Mouse (Mus musculus): ENCODE results near the gene Kiz. TPM values are rescaled to one million over a fixed set of nuclear protein-coding genes. Genes with fewer than 3 reads are reported as not detected.

Gene Kiz
- polyA plus RNA-seq, 1 experiment from 2014 or later: 26.9 TPM

DNA sequence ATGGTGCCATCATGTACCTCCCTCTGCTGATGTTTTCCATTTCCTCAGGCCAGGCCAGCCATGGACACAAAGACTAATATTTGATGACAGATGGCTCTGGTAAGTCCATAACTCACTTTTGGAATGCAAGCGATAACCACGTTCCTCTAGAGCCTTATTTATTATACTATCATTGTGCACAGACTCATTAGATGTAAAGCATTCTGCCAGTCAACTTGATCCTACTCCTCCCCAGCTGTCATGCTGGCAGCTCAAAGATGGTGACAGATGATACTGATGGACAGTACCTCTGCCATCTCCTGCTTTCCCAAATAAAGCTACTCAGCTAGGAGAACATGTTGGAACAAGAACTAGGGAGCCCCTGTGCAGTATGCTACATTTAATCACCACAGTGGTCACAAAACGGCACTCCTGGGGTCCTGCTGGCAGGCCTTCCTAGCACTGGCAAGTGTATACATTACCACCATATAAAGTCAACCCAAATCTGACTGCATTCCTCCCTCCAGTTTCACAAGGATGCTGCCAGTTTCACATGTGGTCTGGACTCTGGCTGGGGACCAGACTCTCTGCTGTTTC lies 119.9 kb downstream of the Kiz start:
- Histone ChIP-seq H3K27me3 (replicated peaks; ENCODE audit: control insufficient read depth, insufficient read depth, low read length) (no peaks in the 10 kb centered on the region), H3K9ac (ENCODE audit: low read length) (no peak overlapping the region), H3K36me3 (ENCODE audit: control insufficient read depth, insufficient read depth, low read length) (no peaks in the 10 kb centered on the region), H3K9me3 (ENCODE audit: control insufficient read depth, low read length) (no peaks in the 10 kb centered on the region), H3K27ac (ENCODE audit: low read depth) (no peak overlapping the region), H3K4me2 (ENCODE audit: low read length) (no peak overlapping the region), H3K4me1 (replicated peaks; ENCODE audit: control insufficient read depth, insufficient read depth, low read length) (no peaks in the 10 kb centered on the region), H3K4me3 (ENCODE audit: low read depth, low read length) (no peak overlapping the region)
- WGBS: 45% methylated on average over 3 of the region's 3 CpGs
- no peak for DNase-seq (ENCODE audit: low spot score)
- ATAC-seq (replicated peaks; ENCODE audit: low FRiP score, low TSS enrichment, low read depth): no peak

DNA sequence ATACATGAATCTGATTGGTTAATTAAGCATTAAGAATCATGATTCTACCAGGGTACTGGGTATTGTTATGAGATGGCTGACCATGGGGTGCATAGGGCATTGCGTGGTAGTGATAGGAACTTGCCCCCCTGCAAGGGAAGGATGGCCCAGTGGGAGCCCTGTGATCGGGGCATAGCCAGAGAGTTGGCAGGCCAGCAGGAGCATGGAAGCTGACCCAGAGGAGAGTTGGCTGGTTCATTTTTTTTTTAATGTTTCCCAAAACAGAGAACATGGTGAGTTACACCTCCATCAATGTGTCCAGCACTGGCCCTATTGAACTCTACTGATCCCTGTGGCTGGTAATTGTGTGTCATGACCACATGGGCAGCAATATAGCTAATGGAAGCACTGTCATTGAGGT lies 127.1 kb downstream of the Kiz start:
- Histone ChIP-seq H3K27me3 (replicated peaks; ENCODE audit: control insufficient read depth, insufficient read depth, low read length) (no peaks in the 10 kb centered on the region), H3K9me3 (ENCODE audit: control insufficient read depth, low read length) (no peaks in the 10 kb centered on the region), H3K9ac (ENCODE audit: low read length) (no peak overlapping the region), H3K36me3 (ENCODE audit: control insufficient read depth, insufficient read depth, low read length) (no peaks in the 10 kb centered on the region), H3K4me3 (ENCODE audit: low read depth, low read length) (no peak overlapping the region), H3K4me1 (replicated peaks; ENCODE audit: control insufficient read depth, insufficient read depth, low read length) (no peaks in the 10 kb centered on the region), H3K27ac (ENCODE audit: low read depth) (no peak overlapping the region), H3K4me2 (ENCODE audit: low read length) (no peak overlapping the region)
- DNase-seq (ENCODE audit: low spot score): no peak
- WGBS: 85% methylated on average over 2 of the region's 2 CpGs
- no peak for ATAC-seq (replicated peaks; ENCODE audit: low FRiP score, low TSS enrichment, low read depth)

DNA sequence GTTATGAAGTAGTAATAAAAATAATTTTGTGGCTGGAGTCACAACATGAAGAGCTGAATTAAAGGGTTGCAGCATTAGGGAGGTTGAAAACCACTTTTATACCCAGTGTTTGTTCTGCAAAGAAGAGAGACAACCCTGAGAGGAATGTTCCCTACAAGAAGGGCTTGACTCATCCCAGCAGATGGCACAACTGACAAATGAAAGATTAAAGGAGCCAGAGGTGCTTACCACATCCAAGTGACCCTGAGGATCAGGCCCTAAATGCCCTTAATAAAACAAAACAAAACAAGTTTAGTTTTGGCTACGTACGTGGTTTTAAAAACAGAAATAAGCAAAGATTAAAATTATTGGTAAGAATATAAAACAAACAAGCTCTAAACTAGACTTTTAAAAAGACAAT lies 129.2 kb downstream of the Kiz start:
- Histone ChIP-seq H3K4me3 (ENCODE audit: low read depth, low read length) (no peak overlapping the region), H3K4me1 (replicated peaks; ENCODE audit: control insufficient read depth, insufficient read depth, low read length) (no peaks in the 10 kb centered on the region), H3K27ac (ENCODE audit: low read depth) (no peak overlapping the region), H3K36me3 (ENCODE audit: control insufficient read depth, insufficient read depth, low read length) (no peaks in the 10 kb centered on the region), H3K9ac (ENCODE audit: low read length) (no peak overlapping the region), H3K9me3 (ENCODE audit: control insufficient read depth, low read length) (no peaks in the 10 kb centered on the region), H3K4me2 (ENCODE audit: low read length) (no peak overlapping the region), H3K27me3 (replicated peaks; ENCODE audit: control insufficient read depth, insufficient read depth, low read length) (no peaks in the 10 kb centered on the region)
- ATAC-seq (replicated peaks; ENCODE audit: low FRiP score, low TSS enrichment, low read depth) (no peak), DNase-seq (ENCODE audit: low spot score) (no peak)
- 82% methylated on average over 2 of the region's 2 CpGs for WGBS

DNA sequence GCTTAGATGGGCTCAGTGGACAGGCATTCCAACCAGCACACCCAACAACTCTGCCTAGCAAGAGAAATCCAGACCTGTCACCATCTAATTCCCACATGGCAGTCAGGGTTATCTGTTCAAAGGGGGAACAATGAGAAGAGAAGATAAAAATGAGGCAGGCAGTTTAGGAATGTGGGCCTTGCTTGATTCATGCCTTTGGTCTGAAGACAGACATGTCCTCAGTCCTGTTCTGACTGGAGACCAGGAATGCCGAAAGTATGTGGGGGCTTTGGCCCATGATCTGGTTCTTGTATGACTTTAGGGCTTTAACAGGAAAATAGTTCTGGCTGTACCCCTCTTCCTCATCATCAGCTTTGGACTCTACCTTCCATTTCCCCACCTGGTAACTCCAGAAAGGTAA lies 130.1 kb downstream of the Kiz start:
- no peak for ATAC-seq (replicated peaks; ENCODE audit: low FRiP score, low TSS enrichment, low read depth)
- Histone ChIP-seq H3K9ac (ENCODE audit: low read length) (no peak overlapping the region), H3K4me3 (ENCODE audit: low read depth, low read length) (no peak overlapping the region), H3K27me3 (replicated peaks; ENCODE audit: control insufficient read depth, insufficient read depth, low read length) (no peaks in the 10 kb centered on the region), H3K4me2 (ENCODE audit: low read length) (no peak overlapping the region), H3K27ac (ENCODE audit: low read depth) (no peak overlapping the region), H3K9me3 (ENCODE audit: control insufficient read depth, low read length) (no peaks in the 10 kb centered on the region), H3K4me1 (replicated peaks; ENCODE audit: control insufficient read depth, insufficient read depth, low read length) (no peaks in the 10 kb centered on the region), H3K36me3 (ENCODE audit: control insufficient read depth, insufficient read depth, low read length) (no peaks in the 10 kb centered on the region)
- no peak for DNase-seq (ENCODE audit: low spot score)
- 77% methylated on average over 1 of the region's 1 CpGs for WGBS

DNA sequence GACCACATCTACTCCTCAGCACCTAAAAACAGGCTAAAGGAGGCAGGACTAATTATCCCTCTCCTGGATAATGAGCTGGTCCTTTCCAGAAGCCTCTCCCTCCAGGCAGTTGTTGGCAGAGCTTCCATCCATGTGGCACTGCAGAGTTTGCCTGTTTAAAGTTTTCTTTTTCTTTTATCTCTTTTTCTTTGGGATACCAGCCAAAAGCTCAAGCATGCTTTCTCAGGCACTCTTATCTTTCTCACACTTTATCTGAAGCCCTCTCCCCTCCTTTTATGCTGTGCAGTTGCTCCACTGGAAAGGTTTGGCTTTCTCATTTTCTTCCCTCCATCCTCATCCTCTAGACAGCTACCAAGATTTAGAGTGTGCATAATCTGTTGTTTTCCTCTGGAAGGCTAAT lies 130.8 kb downstream of the Kiz start:
- ATAC-seq (replicated peaks; ENCODE audit: low FRiP score, low TSS enrichment, low read depth): no peak
- no peak overlapping the region for H3K9ac ChIP-seq (ENCODE audit: low read length)
- no peaks in the 10 kb centered on the region for H3K27me3 ChIP-seq (replicated peaks; ENCODE audit: control insufficient read depth, insufficient read depth, low read length)
- no peak overlapping the region for H3K4me3 ChIP-seq (ENCODE audit: low read depth, low read length)
- H3K27ac ChIP-seq (ENCODE audit: low read depth): no peak overlapping the region
- no peaks in the 10 kb centered on the region for H3K9me3 ChIP-seq (ENCODE audit: control insufficient read depth, low read length)
- no peaks in the 10 kb centered on the region for H3K36me3 ChIP-seq (ENCODE audit: control insufficient read depth, insufficient read depth, low read length)
- H3K4me1 ChIP-seq (replicated peaks; ENCODE audit: control insufficient read depth, insufficient read depth, low read length): no peaks in the 10 kb centered on the region
- DNase-seq (ENCODE audit: low spot score): no peak
- no peak overlapping the region for H3K4me2 ChIP-seq (ENCODE audit: low read length)

DNA sequence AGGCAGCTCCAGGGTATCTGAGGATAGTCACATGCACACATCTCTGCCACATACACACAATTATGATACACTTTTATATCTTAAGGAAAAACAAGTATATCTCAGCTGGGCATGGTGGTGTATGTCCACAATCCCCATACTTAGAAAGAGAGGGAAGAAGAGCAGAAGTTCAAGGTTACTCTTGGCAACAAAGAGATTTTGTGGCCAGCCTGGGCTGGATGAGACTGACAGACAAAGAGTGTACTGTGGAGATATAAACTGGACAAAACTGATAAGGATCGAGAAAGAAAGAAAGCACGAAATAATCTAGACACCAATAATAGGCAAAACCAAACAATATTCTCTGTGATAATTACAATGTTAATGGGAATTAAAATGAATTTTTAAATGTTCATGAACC lies 151.6 kb downstream of the Kiz start:
- no peaks in the 10 kb centered on the region for H3K36me3 ChIP-seq (ENCODE audit: control insufficient read depth, insufficient read depth, low read length)
- no peak overlapping the region for H3K4me3 ChIP-seq (ENCODE audit: low read depth, low read length)
- WGBS: 79% methylated on average over 2 of the region's 2 CpGs

DNA sequence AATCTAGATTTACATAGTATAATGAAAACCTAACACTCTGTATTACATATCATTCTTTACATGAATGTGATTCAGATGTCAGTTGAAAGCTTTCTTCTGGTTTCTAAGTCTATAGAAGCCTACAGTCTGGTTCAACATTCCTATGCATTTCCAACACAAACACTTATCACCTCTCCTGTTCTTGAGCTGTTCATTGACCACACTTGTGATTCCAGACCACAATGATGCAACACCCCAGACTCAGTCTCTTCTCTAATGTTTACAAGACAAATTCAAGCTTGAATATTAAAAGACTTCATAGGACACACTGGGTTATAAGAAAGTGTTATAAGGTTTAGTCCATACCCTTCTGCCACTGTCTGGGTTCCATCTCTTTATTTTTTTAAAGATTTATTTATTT lies 153.4 kb downstream of the Kiz start:
- no peak for ATAC-seq (replicated peaks; ENCODE audit: low FRiP score, low TSS enrichment, low read depth)
- no peaks in the 10 kb centered on the region for H3K36me3 ChIP-seq (ENCODE audit: control insufficient read depth, insufficient read depth, low read length)
- DNase-seq (ENCODE audit: low spot score): no peak
- H3K4me3 ChIP-seq (ENCODE audit: low read depth, low read length): no peak overlapping the region
- no peak overlapping the region for H3K27ac ChIP-seq (ENCODE audit: low read depth)
- 0 out of 2 replicates have a peak, but pooled peaks cover 8% of the 10 kb centered on the region for H3K4me1 ChIP-seq (replicated peaks; ENCODE audit: control insufficient read depth, insufficient read depth, low read length)
- H3K9ac ChIP-seq (ENCODE audit: low read length): no peak overlapping the region
- no peaks in the 10 kb centered on the region for H3K9me3 ChIP-seq (ENCODE audit: control insufficient read depth, low read length)
- H3K4me2 ChIP-seq (ENCODE audit: low read length): no peak overlapping the region
- no peaks in the 10 kb centered on the region for H3K27me3 ChIP-seq (replicated peaks; ENCODE audit: control insufficient read depth, insufficient read depth, low read length)

More for the DNA sequence above, 151.6 kb downstream of the Kiz start:
- ATAC-seq (replicated peaks; ENCODE audit: low FRiP score, low TSS enrichment, low read depth): no peak
- no peaks in the 10 kb centered on the region for H3K9me3 ChIP-seq (ENCODE audit: control insufficient read depth, low read length)
- H3K9ac ChIP-seq (ENCODE audit: low read length): no peak overlapping the region
- H3K4me2 ChIP-seq (ENCODE audit: low read length): no peak overlapping the region
- H3K27ac ChIP-seq (ENCODE audit: low read depth): no peak overlapping the region
- no peaks in the 10 kb centered on the region for H3K27me3 ChIP-seq (replicated peaks; ENCODE audit: control insufficient read depth, insufficient read depth, low read length)
- H3K4me1 ChIP-seq (replicated peaks; ENCODE audit: control insufficient read depth, insufficient read depth, low read length): 0 out of 2 replicates have a peak, but pooled peaks cover 8% of the 10 kb centered on the region
- no peak for DNase-seq (ENCODE audit: low spot score)

DNA sequence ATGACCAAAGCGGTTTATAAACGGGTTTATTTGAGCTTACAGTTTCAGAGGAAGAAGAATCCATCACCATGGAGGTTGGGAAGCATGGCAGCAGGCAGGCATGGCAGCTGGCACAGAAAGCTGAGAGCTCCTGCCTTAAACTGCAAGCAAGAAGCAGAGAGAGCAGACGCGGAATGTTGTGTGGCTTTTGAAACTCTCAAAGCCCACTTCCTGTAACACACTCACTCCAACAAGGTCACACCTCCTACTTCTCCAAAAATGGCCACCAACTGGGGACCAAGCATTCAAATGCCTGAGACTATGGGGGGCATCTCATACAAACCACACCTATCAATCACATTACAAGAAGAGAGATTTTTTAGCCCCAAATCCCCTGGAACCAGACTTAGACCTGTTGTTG lies 154.5 kb downstream of the Kiz start:
- ATAC-seq (replicated peaks; ENCODE audit: low FRiP score, low TSS enrichment, low read depth) (no peak), DNase-seq (ENCODE audit: low spot score) (no peak)
- Histone ChIP-seq H3K27ac (ENCODE audit: low read depth) (no peak overlapping the region), H3K27me3 (replicated peaks; ENCODE audit: control insufficient read depth, insufficient read depth, low read length) (no peaks in the 10 kb centered on the region), H3K9ac (ENCODE audit: low read length) (no peak overlapping the region), H3K36me3 (ENCODE audit: control insufficient read depth, insufficient read depth, low read length) (no peaks in the 10 kb centered on the region), H3K4me2 (ENCODE audit: low read length) (no peak overlapping the region), H3K9me3 (ENCODE audit: control insufficient read depth, low read length) (no peaks in the 10 kb centered on the region), H3K4me1 (replicated peaks; ENCODE audit: control insufficient read depth, insufficient read depth, low read length) (peaks cover 8% of the 10 kb centered on the region; the same call in 1 of the 2 replicates), H3K4me3 (ENCODE audit: low read depth, low read length) (no peak overlapping the region)
- WGBS: 88% methylated on average over 4 of the region's 4 CpGs

DNA sequence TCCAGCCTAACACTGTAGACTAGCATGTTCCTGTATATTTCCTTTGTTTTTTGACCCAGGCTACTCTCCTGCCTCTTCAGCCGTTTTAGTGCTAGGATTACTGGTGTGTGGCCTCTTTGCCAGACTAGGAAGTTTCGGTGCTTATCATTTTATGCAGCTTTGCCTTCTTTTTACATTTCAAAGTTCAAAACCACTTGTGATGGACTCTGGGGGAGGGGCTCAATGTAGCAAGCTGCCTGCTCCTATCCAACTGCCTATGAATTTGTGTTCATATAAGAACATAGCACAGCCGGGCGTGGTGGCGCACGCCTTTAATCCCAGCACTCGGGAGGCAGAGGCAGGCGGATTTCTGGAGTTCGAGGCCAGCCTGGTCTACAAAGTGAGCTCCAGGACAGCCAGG lies 155.3 kb downstream of the Kiz start:
- Histone ChIP-seq H3K27me3 (replicated peaks; ENCODE audit: control insufficient read depth, insufficient read depth, low read length) (no peaks in the 10 kb centered on the region), H3K4me3 (ENCODE audit: low read depth, low read length) (no peak overlapping the region), H3K4me1 (replicated peaks; ENCODE audit: control insufficient read depth, insufficient read depth, low read length) (peaks cover 8% of the 10 kb centered on the region; the same call in 1 of the 2 replicates), H3K4me2 (ENCODE audit: low read length) (no peak overlapping the region), H3K9me3 (ENCODE audit: control insufficient read depth, low read length) (no peaks in the 10 kb centered on the region), H3K9ac (ENCODE audit: low read length) (no peak overlapping the region), H3K36me3 (ENCODE audit: control insufficient read depth, insufficient read depth, low read length) (no peaks in the 10 kb centered on the region), H3K27ac (ENCODE audit: low read depth) (no peak overlapping the region)
- no peak for ATAC-seq (replicated peaks; ENCODE audit: low FRiP score, low TSS enrichment, low read depth)
- DNase-seq (ENCODE audit: low spot score): no peak
- 93% methylated on average over 9 of the region's 9 CpGs for WGBS
